In the genomic region with DNA sequence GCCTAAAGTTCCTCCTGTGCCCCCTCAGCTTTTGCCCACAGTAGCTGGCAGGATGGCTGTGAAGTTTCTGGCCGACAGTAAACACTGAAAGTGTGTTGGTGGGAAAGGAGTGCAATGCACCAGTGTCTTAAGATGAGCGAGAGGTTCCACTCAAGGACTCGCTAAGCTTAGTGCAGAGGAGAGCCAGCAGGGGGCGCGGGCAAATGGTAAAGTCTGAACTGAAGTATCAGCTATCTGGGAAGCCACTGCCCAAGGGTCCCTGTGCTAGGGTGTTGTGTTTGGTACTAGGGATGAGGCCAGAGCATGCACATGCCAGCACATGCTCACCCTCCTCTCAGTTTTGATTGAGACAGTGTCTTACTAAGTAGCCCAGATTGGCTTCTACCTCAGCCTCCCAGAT, we compare ENCODE assay signal across 9 mouse cellular contexts.
A peak's percentile ranks its signal among the peaks of the same experiment; 100 is the strongest.
DNase-seq lines count a peak whose midpoint lies in the region; ATAC-seq lines count a peak whose summit lies in the region.
"Had no signal": no experiment of that assay in that cellular context is flagged by ENCODE, and none has a peak within 500 bp of the region (broad histone marks: within the 10 kb centered on the region; RNA-seq: fewer than 3 reads in every experiment).

No protein-coding gene starts in this region.

- intact Hi-C loops in left cerebral cortex, postnatal 10 days (cut with DNase I) = no loop called here

- peak; percentile 67 for DNase-seq in Muller cell, postnatal 12 days (ENCODE audit: inconsistent ontology term)
- peak; percentile 71 for DNase-seq in c-Kit-positive CD71-positive TER-119-negative erythroid progenitor cells, embryonic 14.5 days (ENCODE audit: low read depth)
- DNase-seq in left cerebral cortex, postnatal 10 days (ENCODE audit: extremely low spot score in 1 of 2, low spot score in 2 of 2) = peak; percentile 56 to 87
- peak; percentile 48 for DNase-seq in skeletal muscle tissue, adult 2 months (ENCODE audit: low read depth, low spot score)
- DNase-seq in yolk sac, embryonic 10.5 days (ENCODE audit: low spot score) = peak; percentile 85

- no peaks in the 10 kb centered on the region for H3K27me3 ChIP-seq in hindbrain, embryonic 15.5 days
- H3K27me3 ChIP-seq in midbrain, embryonic 12.5 days = no peaks in the 10 kb centered on the region
- H3K27me3 ChIP-seq: liver, embryonic 15.5 days had no signal

- 12% methylated on average over 5 of the region's 5 CpGs for WGBS in hindbrain, embryonic 15.5 days
- 13% methylated on average over 5 of the region's 5 CpGs for WGBS in midbrain, embryonic 12.5 days

- no peaks in the 10 kb centered on the region for H3K9me3 ChIP-seq in hindbrain, embryonic 15.5 days
- H3K9me3 ChIP-seq in midbrain, embryonic 12.5 days = no peaks in the 10 kb centered on the region
- H3K9me3 ChIP-seq: liver, embryonic 15.5 days had no signal

- no peak overlapping the region for H3K4me2 ChIP-seq in hindbrain, embryonic 15.5 days
- H3K4me2 ChIP-seq in midbrain, embryonic 12.5 days (replicated peaks) = no peak overlapping the region
- H3K4me2 ChIP-seq: liver, embryonic 15.5 days had no signal

- no peaks in the 10 kb centered on the region for H3K4me1 ChIP-seq in hindbrain, embryonic 15.5 days (replicated peaks)
- no peaks in the 10 kb centered on the region for H3K4me1 ChIP-seq in midbrain, embryonic 12.5 days

- no peak overlapping the region for H3K27ac ChIP-seq in hindbrain, embryonic 15.5 days (replicated peaks)
- no peak overlapping the region for H3K27ac ChIP-seq in midbrain, embryonic 12.5 days (replicated peaks)
- H3K27ac ChIP-seq: liver, embryonic 15.5 days had no signal

- no peak overlapping the region for H3K4me3 ChIP-seq in hindbrain, embryonic 15.5 days
- no peak overlapping the region for H3K4me3 ChIP-seq in midbrain, embryonic 12.5 days
- H3K4me3 ChIP-seq: liver, embryonic 15.5 days had no signal

- 0 out of 2 replicates have a peak, but pooled peaks cover 4% of the 10 kb centered on the region for H3K36me3 ChIP-seq in hindbrain, embryonic 15.5 days
- H3K36me3 ChIP-seq in midbrain, embryonic 12.5 days = no peaks in the 10 kb centered on the region
- H3K36me3 ChIP-seq: liver, embryonic 15.5 days had no signal

- no peak overlapping the region for H3K9ac ChIP-seq in hindbrain, embryonic 15.5 days
- H3K9ac ChIP-seq in midbrain, embryonic 12.5 days (replicated peaks) = no peak overlapping the region
- H3K9ac ChIP-seq: liver, embryonic 15.5 days had no signal

- peak; percentile 78 for ATAC-seq in frontal cortex, adult (ENCODE audit: low TSS enrichment)
- peak; percentile 76; the same call in 1 of the 2 replicates for ATAC-seq in hindbrain, embryonic 15.5 days (ENCODE audit: low FRiP score, low read depth)
- ATAC-seq in midbrain, embryonic 12.5 days (ENCODE audit: low FRiP score, low read depth) = 0 out of 2 replicates have a peak, but pooled peaks have one; percentile 47
